Mouse (Mus musculus) ES-Bruce4 (cell line): Measurements from ENCODE around the gene Prkag3. TPM values are rescaled to one million over a fixed set of nuclear protein-coding genes. Genes with fewer than 3 reads are reported as not detected.

Source experiments
- H3K27ac ChIP-seq: 2 replicates; pipeline ENCODE4 v1.5.1; 2012; ENCODE audit warnings: low read length, inconsistent platforms; ENCODE audit not compliant: insufficient read depth
- H3K27me3 ChIP-seq: 2 replicates; pipeline ENCODE4 v1.6.1; 2012; ENCODE audit warnings: mild to moderate bottlenecking, low read length, inconsistent platforms; ENCODE audit not compliant: control insufficient read depth, poor library complexity, insufficient read depth, severe bottlenecking
- H3K36me3 ChIP-seq: 2 replicates; pipeline ENCODE4 v1.6.1; 2012; ENCODE audit warnings: inconsistent platforms, mild to moderate bottlenecking, low read length, moderate library complexity; ENCODE audit not compliant: control insufficient read depth, poor library complexity, insufficient read depth, severe bottlenecking
- H3K4me1 ChIP-seq: one replicate; pipeline ENCODE4 v1.8.1; 2011; ENCODE audit warnings: low read length; ENCODE audit not compliant: control insufficient read depth, insufficient read depth
- H3K4me3 ChIP-seq: 2 replicates; pipeline ENCODE4 v1.5.1; 2011; ENCODE audit warnings: low read depth, mild to moderate bottlenecking, low read length
- H3K9ac ChIP-seq: 2 replicates; pipeline ENCODE4 v1.6.1; 2012; ENCODE audit warnings: low read depth, mild to moderate bottlenecking, inconsistent platforms; ENCODE audit not compliant: poor library complexity, severe bottlenecking
- H3K9me3 ChIP-seq: replicated peaks from 2 replicates; pipeline ENCODE4 v1.6.1; 2012; ENCODE audit warnings: mild to moderate bottlenecking, low read length, inconsistent platforms; ENCODE audit not compliant: control insufficient read depth, poor library complexity, insufficient read depth, severe bottlenecking
- CTCF ChIP-seq: IDR thresholded peaks from one replicate; pipeline ENCODE4 v1.8.1; 2011; ENCODE audit warnings: low read depth, low read length
- EP300 ChIP-seq: IDR thresholded peaks from 2 replicates; pipeline ENCODE4 v1.6.1; 2011; ENCODE audit warnings: low read depth, low read length; ENCODE audit not compliant: insufficient read depth
- POLR2A ChIP-seq: IDR thresholded peaks from one replicate; pipeline ENCODE4 v1.8.1; 2011; ENCODE audit warnings: low read length; ENCODE audit not compliant: insufficient read depth
- polyA plus RNA-seq: library from polyadenylated mRNA; stranded (reverse); fragments of >200 nt; gene quantifications from 2 replicates; pipeline ENCODE4 v1.2.4, GENCODE M21; 2011; ENCODE audit warnings: low read depth; ENCODE audit not compliant: missing spikeins, insufficient read depth, insufficient read length

The Prkag3 gene
- polyA plus RNA-seq, 1 experiment, result 0.21 TPM

GRCm38 (mm10) chr1:74705016-74705415, 44.0 kb downstream of the Prkag3 start:
- Histone ChIP-seq H3K9ac (no peak overlapping the region), H3K9me3 (no peaks in the 10 kb centered on the region), H3K27me3 (no peaks in the 10 kb centered on the region), H3K4me1 (no peaks in the 10 kb centered on the region), H3K27ac (no peak overlapping the region), H3K4me3 (no peak overlapping the region), H3K36me3 (no peaks in the 10 kb centered on the region; the same call in 1 of the 2 replicates)
- TF ChIP-seq EP300, result no peak
- TF ChIP-seq POLR2A, result no peak
- no peak for TF ChIP-seq CTCF

DNA sequence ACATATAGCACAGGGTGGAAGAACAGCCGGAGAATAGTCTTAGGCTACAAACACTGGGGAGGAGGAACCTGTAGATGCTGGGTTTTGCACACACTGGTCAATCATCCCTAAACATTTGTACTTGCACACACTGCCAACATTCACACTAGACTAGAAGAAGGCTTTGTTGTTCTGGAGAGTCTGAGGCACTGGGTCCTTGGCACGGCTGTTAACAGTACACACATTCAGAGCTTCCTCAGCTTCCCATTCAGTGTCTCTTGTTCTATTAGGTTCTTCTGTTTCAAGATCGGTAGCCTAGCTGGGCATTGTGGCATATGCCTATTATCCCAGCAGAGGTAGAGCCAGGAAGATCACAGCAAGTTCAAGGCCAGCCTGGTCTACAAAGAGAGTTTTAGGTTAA, 44.9 kb downstream of the Prkag3 start:
- Histone ChIP-seq H3K4me3 (no peak overlapping the region), H3K4me1 (no peaks in the 10 kb centered on the region), H3K9ac (no peak overlapping the region), H3K27ac (no peak overlapping the region), H3K27me3 (no peaks in the 10 kb centered on the region), H3K9me3 (no peaks in the 10 kb centered on the region), H3K36me3 (peaks cover 6% of the 10 kb centered on the region)
- TF ChIP-seq EP300 (no peak), POLR2A (no peak), CTCF (no peak)

DNA sequence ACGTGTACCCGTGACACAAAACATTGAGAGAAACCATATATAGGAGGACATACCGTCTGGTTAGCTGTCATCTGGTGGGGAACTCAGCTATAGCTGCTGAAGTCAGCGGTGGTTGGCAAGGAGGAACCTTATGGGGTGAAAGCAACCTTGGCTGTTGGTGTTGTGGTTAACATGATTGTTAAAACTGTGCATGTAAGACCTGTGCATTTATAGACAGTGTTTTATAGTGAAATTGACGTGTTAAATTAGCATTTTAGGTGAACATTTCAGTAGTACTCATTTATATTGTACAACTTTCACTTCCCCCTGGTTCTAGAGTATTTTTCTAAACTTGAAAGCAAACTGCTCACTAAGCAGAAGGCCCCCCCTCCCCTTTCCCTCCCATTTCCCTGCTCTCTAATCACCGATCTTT, 46.9 kb downstream of the Prkag3 start:
- H3K9ac ChIP-seq, result no peak overlapping the region
- peaks cover 24% of the 10 kb centered on the region for H3K36me3 ChIP-seq
- H3K27me3 ChIP-seq, result no peaks in the 10 kb centered on the region
- no peak overlapping the region for H3K4me3 ChIP-seq
- no peak for TF ChIP-seq CTCF
- no peak for TF ChIP-seq POLR2A
- TF ChIP-seq EP300, result no peak
- no peaks in the 10 kb centered on the region for H3K9me3 ChIP-seq
- H3K27ac ChIP-seq, result no peak overlapping the region
- H3K4me1 ChIP-seq, result no peaks in the 10 kb centered on the region

- Histone ChIP-seq H3K4me1 (no peaks in the 10 kb centered on the region), H3K36me3 (peaks cover 47% of the 10 kb centered on the region), H3K4me3 (no peak overlapping the region), H3K27ac (no peak overlapping the region), H3K9me3 (no peaks in the 10 kb centered on the region), H3K27me3 (no peaks in the 10 kb centered on the region), H3K9ac (no peak overlapping the region)
- no peak for TF ChIP-seq EP300
- TF ChIP-seq CTCF, result no peak
- no peak for TF ChIP-seq POLR2A
Observed at GRCm38 (mm10) chr1:74698791-74699190, 50.2 kb downstream of the Prkag3 start.

- no peaks in the 10 kb centered on the region for H3K4me1 ChIP-seq
- H3K4me3 ChIP-seq, result no peak overlapping the region
- H3K9ac ChIP-seq, result no peak overlapping the region
- peaks cover 47% of the 10 kb centered on the region for H3K36me3 ChIP-seq
- H3K27ac ChIP-seq, result no peak overlapping the region
- H3K9me3 ChIP-seq, result no peaks in the 10 kb centered on the region
- no peaks in the 10 kb centered on the region for H3K27me3 ChIP-seq
- no peak for TF ChIP-seq EP300
- TF ChIP-seq POLR2A, result no peak
- TF ChIP-seq CTCF, result no peak
Observed at GRCm38 (mm10) chr1:74698353-74698752, 50.7 kb downstream of the Prkag3 start.

GRCm38 (mm10) chr1:74697416-74697815, 51.6 kb downstream of the Prkag3 start:
- Histone ChIP-seq H3K9ac (no peak overlapping the region), H3K4me1 (no peaks in the 10 kb centered on the region), H3K4me3 (no peak overlapping the region), H3K27ac (no peak overlapping the region), H3K9me3 (no peaks in the 10 kb centered on the region), H3K27me3 (no peaks in the 10 kb centered on the region), H3K36me3 (peaks cover 48% of the 10 kb centered on the region)
- TF ChIP-seq EP300 (no peak), CTCF (no peak), POLR2A (no peak)

DNA sequence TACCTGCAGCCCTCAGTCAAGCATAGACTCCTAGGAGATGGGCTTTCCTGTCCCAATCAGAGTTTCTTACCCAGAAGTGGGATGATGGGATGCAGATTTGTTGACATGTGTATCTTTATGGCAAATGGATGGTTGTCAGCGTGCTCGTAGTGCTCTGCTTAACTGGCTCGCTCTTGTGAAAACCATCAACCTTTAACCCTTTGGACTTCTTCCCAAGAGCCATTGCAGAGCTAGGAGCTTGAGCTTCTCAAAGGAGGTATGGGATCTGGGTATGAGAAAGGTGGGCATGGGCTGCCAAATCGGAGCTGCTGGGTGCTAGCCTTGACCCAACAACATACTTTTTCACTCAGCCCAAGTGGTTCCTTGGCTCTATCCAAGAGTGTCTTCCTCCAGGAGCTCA, 53.2 kb downstream of the Prkag3 start:
- no peaks in the 10 kb centered on the region for H3K9me3 ChIP-seq
- no peak overlapping the region for H3K4me3 ChIP-seq
- H3K27me3 ChIP-seq, result no peaks in the 10 kb centered on the region
- H3K27ac ChIP-seq, result no peak overlapping the region
- TF ChIP-seq CTCF, result no peak
- no peak for TF ChIP-seq POLR2A
- TF ChIP-seq EP300, result no peak
- H3K9ac ChIP-seq, result no peak overlapping the region
- no peaks in the 10 kb centered on the region for H3K4me1 ChIP-seq
- peaks cover 60% of the 10 kb centered on the region for H3K36me3 ChIP-seq
